Mouse (Mus musculus): ENCODE results near the gene Ctdspl.

The Ctdspl gene

GRCm38 (mm10) chr9:119091581-119092310 is 165.5 kb downstream of the Ctdspl start:
- in situ Hi-C loops (cut with MboI, MseI): loop anchor here (10.0 kb wide), 1 partner anchor 1053 kb away; the partner anchor contains the start of gene Mobp

- in situ Hi-C loops (cut with MboI, MseI): loop anchor here (10.0 kb wide), 1 partner anchor 1052 kb away; the partner anchor contains the start of gene Mobp
Measured at GRCm38 (mm10) chr9:119092473-119093418, 166.5 kb downstream of the Ctdspl start.

All from T-helper 1 cell (primary cell).